Mouse (Mus musculus): ENCODE measurements around the gene Lat2. TPM values are rescaled to one million over a fixed set of nuclear protein-coding genes. Genes with fewer than 3 reads are reported as not detected.
A peak's percentile ranks its signal among the peaks of the same experiment; 100 is the strongest.

The Lat2 gene
- polyA plus RNA-seq, 1 experiment from 2014 or later, result 0.65 TPM

- in situ Hi-C loops (cut with MboI; ENCODE audit: low pct_unique_long_range_greater_than_20kb), result no loop called here
- ATAC-seq, result no peak
- POLR2A ChIA-PET, result interaction anchor here (1.1 kb wide), 1 partner anchor 86 kb away, joined by 3 read pairs; no protein-coding TSS in a partner anchor
- DNase-seq (ENCODE audit: low read depth, low spot score), result no peak
- H3K27me3 ChIP-seq, result no peaks in the 10 kb centered on the region
- TF ChIP-seq CTCF (IDR thresholded peaks at IDR 0.05), result no peak
- CTCF ChIA-PET, result interaction anchor here (1.4 kb wide), 1 partner anchor 121 kb away, joined by 3 read pairs; no protein-coding TSS in a partner anchor
These were observed 555 bp upstream of the Lat2 start for GRCm38 (mm10) chr5:134615380-134615779.

- POLR2A ChIA-PET, result no interaction called here
- ATAC-seq (no peak), DNase-seq (ENCODE audit: low read depth, low spot score) (no peak)
These were observed 529 bp downstream of the Lat2 start for GRCm38 (mm10) chr5:134614296-134614695.

GRCm38 (mm10) chr5:134613727-134614126, 1.1 kb downstream of the Lat2 start:
- no peak for DNase-seq (ENCODE audit: low read depth, low spot score)
- ChIA-PET POLR2A (no interaction called here), CTCF (interaction anchor here (1.4 kb wide), 1 partner anchor 114 kb away, joined by 3 read pairs; no protein-coding TSS in a partner anchor)
- H3K27me3 ChIP-seq, result no peaks in the 10 kb centered on the region
- TF ChIP-seq CTCF (IDR thresholded peaks at IDR 0.05), result no peak
- no peak for ATAC-seq
- in situ Hi-C loops (cut with MboI; ENCODE audit: low pct_unique_long_range_greater_than_20kb), result no loop called here

More at GRCm38 (mm10) chr5:134614296-134614695, 529 bp downstream of the Lat2 start:
- CTCF ChIA-PET, result interaction anchor here (1.4 kb wide), 1 partner anchor 120 kb away, joined by 3 read pairs; no protein-coding TSS in a partner anchor
- in situ Hi-C loops (cut with MboI; ENCODE audit: low pct_unique_long_range_greater_than_20kb), result no loop called here
- TF ChIP-seq CTCF (IDR thresholded peaks at IDR 0.05), result no peak
- no peaks in the 10 kb centered on the region for H3K27me3 ChIP-seq

- in situ Hi-C loops (cut with MboI; ENCODE audit: low pct_unique_long_range_greater_than_20kb), result no loop called here
- ChIA-PET POLR2A (interaction anchor here (0.6 kb wide), 1 partner anchor 241 kb away, joined by 4 read pairs; no protein-coding TSS in a partner anchor), CTCF (no interaction called here)
- ATAC-seq (peak; percentile 75), DNase-seq (ENCODE audit: low read depth, low spot score) (no peak)
- TF ChIP-seq CTCF (IDR thresholded peaks at IDR 0.05), result no peak
- H3K27me3 ChIP-seq, result no peaks in the 10 kb centered on the region
These were observed 2.9 kb downstream of the Lat2 start for GRCm38 (mm10) chr5:134611810-134612521.

GRCm38 (mm10) chr5:134609916-134610643, 4.7 kb downstream of the Lat2 start:
- ChIA-PET CTCF (no interaction called here), POLR2A (no interaction called here)
- in situ Hi-C loops (cut with MboI; ENCODE audit: low pct_unique_long_range_greater_than_20kb), result no loop called here
- ATAC-seq (no peak), DNase-seq (ENCODE audit: low read depth, low spot score) (no peak)
- TF ChIP-seq CTCF (IDR thresholded peaks at IDR 0.05), result no peak
- H3K27me3 ChIP-seq, result no peaks in the 10 kb centered on the region

- H3K27me3 ChIP-seq, result no peaks in the 10 kb centered on the region
- CTCF ChIA-PET, result interaction anchor here (1.5 to 4.2 kb wide), 2 partner anchors 11 to 20 kb away, joined by 4 to 30 read pairs; no protein-coding TSS in a partner anchor
- in situ Hi-C loops (cut with MboI; ENCODE audit: low pct_unique_long_range_greater_than_20kb), result no loop called here
- no peak for ATAC-seq
- TF ChIP-seq CTCF (IDR thresholded peaks at IDR 0.05), result no peak
- POLR2A ChIA-PET, result interaction anchor here (1.4 kb wide), 1 partner anchor 14 kb away, joined by 3 read pairs; no protein-coding TSS in a partner anchor
- DNase-seq (ENCODE audit: low read depth, low spot score), result no peak
These were observed 7.7 kb downstream of the Lat2 start for GRCm38 (mm10) chr5:134607121-134607520.

- TF ChIP-seq CTCF (IDR thresholded peaks at IDR 0.05), result no peak
- CTCF ChIA-PET, result interaction anchor here (1.5 to 4.2 kb wide), 2 partner anchors 12 to 20 kb away, joined by 4 to 30 read pairs; no protein-coding TSS in a partner anchor
- in situ Hi-C loops (cut with MboI; ENCODE audit: low pct_unique_long_range_greater_than_20kb), result no loop called here
- POLR2A ChIA-PET, result interaction anchor here (0.6 to 1.4 kb wide), 2 partner anchors 15 to 77 kb away, joined by 3 read pairs; no protein-coding TSS in a partner anchor
- ATAC-seq (no peak), DNase-seq (ENCODE audit: low read depth, low spot score) (no peak)
- no peaks in the 10 kb centered on the region for H3K27me3 ChIP-seq
These were observed 8.5 kb downstream of the Lat2 start for GRCm38 (mm10) chr5:134606314-134606713.

- H3K27me3 ChIP-seq, result no peaks in the 10 kb centered on the region
- in situ Hi-C loops (cut with MboI; ENCODE audit: low pct_unique_long_range_greater_than_20kb), result no loop called here
- ATAC-seq, result no peak
- ChIA-PET CTCF (interaction anchor here (1.2 kb wide), 1 partner anchor 12 kb away, joined by 3 read pairs; no protein-coding TSS in a partner anchor), POLR2A (interaction anchor here (0.8 kb wide), 1 partner anchor 13 kb away, joined by 3 read pairs; no protein-coding TSS in a partner anchor)
- no peak for DNase-seq (ENCODE audit: low read depth, low spot score)
- no peak for TF ChIP-seq CTCF (IDR thresholded peaks at IDR 0.05)
These were observed 10.4 kb downstream of the Lat2 start for GRCm38 (mm10) chr5:134604376-134604775.

- in situ Hi-C loops (cut with MboI; ENCODE audit: low pct_unique_long_range_greater_than_20kb), result no loop called here
- CTCF ChIA-PET, result interaction anchor here (1.3 kb wide), 1 partner anchor 14 kb away, joined by 4 read pairs; no protein-coding TSS in a partner anchor
- TF ChIP-seq CTCF (IDR thresholded peaks at IDR 0.05), result no peak
- DNase-seq (ENCODE audit: low read depth, low spot score) (no peak), ATAC-seq (no peak)
- POLR2A ChIA-PET, result interaction anchor here (0.7 kb wide), 1 partner anchor 21 kb away, joined by 3 read pairs; no protein-coding TSS in a partner anchor
- no peaks in the 10 kb centered on the region for H3K27me3 ChIP-seq
These were observed 17.1 kb downstream of the Lat2 start for GRCm38 (mm10) chr5:134597711-134598110.

GRCm38 (mm10) chr5:134593093-134593492, 21.7 kb downstream of the Lat2 start:
- POLR2A ChIA-PET, result no interaction called here
- in situ Hi-C loops (cut with MboI; ENCODE audit: low pct_unique_long_range_greater_than_20kb), result no loop called here
- H3K27me3 ChIP-seq, result no peaks in the 10 kb centered on the region
- no peak for ATAC-seq
- CTCF ChIA-PET, result interaction anchor here (0.9 to 2.7 kb wide), 2 partner anchors 10 to 101 kb away, joined by 4 to 13 read pairs; no protein-coding TSS in a partner anchor
- DNase-seq (ENCODE audit: low read depth, low spot score), result no peak
- TF ChIP-seq CTCF (IDR thresholded peaks at IDR 0.05), result no peak
